Mouse (Mus musculus): Measurements from ENCODE around the gene Caly. TPM values are rescaled to one million over a fixed set of nuclear protein-coding genes. Genes with fewer than 3 reads are reported as not detected.
A peak's percentile ranks its signal among the peaks of the same experiment; 100 is the strongest.

The Caly gene
- polyA plus RNA-seq, 1 experiment: 1.4 TPM

DNA sequence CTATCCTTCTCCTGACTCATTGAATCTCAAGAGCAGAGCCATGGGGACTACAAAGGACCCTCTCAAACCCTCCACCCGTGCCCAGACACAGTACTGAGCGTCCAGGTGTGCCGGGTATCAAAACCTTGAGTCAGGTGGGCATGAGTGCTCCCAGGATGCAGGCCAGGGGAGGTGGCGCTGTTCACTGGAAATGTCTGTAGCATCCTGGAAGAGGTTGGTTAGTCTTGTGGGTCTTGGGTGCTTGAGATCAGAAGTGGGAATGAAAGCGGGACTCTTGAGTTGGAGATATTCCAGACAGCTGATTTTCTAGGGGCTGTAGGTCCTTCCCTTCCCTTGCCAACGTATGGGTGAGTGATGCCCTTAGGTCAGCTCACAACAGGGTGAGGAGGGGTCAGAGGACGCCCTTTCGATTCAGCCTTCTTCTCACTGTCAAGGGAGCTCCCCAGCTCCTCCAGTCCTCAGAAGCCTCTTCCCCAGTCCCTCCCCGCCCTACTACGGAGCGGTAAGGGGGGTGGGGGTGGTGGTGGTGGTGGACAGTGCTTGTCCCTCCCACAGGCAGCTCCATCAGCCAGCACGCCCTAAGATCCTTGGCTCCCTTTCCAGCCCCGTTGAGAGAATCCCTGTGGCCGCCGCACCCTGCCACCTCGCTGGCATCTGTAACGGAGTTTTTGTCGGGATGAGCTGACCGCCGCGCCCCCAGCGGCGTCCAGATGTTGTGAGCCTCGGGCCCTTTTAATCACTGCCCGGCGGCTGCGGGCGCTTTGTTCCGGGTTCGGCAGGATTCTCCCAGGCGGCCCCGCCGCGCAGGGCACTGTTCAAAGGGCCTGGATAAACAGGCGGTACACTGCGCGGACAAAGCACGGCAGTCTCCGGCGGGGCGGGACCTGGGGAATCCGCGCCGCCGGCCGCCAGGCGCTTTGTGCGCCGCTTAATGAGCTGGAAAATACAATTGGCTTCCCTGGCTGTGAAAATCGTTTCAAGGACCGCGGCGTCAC, 24.6 kb downstream of the Caly start:
- no peaks in the 10 kb centered on the region for H3K36me3 ChIP-seq (ENCODE audit: control insufficient read depth, insufficient read depth, low read length)
- no peak overlapping the region for H3K27ac ChIP-seq (ENCODE audit: insufficient read depth, low read depth, low read length)
- peaks cover 16% of the 10 kb centered on the region for H3K4me1 ChIP-seq (ENCODE audit: control insufficient read depth, insufficient read depth, insufficient read length, low read length)
- 6% methylated on average over 53 of the region's 53 CpGs for WGBS
- H3K27me3 ChIP-seq (ENCODE audit: control insufficient read depth, insufficient read depth, low read length): peaks cover 31% of the 10 kb centered on the region
- no peak for TF ChIP-seq POLR2A (IDR thresholded peaks at IDR 0.05; ENCODE audit: low read depth, low read length)
- TF ChIP-seq CTCF (IDR thresholded peaks at IDR 0.05; ENCODE audit: extremely low read depth, insufficient read length, insufficient replicate concordance, low read depth, low read length): no peak
- peak overlapping the region; percentile 49 for H3K4me3 ChIP-seq (ENCODE audit: low read depth, low read length)

DNA sequence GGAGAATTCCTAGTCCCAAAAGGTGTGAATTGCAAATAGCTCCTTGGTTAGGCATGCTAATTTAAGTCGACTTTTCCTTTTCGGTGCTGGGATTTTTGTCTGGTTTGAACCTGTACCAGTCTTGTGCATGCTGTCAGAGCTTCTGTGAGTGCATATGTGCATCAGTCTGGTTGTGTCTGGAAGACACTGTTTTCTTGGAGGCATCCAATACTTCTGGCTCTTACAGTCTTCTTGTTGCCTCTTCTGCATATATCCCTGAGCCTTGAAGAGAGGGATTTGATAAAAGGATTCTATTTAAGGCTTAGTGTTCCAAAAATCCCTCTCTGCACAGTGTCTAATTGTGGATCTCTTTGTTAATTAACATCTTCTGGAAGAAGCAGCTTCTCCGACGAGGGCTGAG, 28.2 kb downstream of the Caly start:
- no peak overlapping the region for H3K4me3 ChIP-seq (ENCODE audit: low read depth, low read length)
- H3K27me3 ChIP-seq (ENCODE audit: control insufficient read depth, insufficient read depth, low read length): peaks cover 41% of the 10 kb centered on the region
- TF ChIP-seq CTCF (IDR thresholded peaks at IDR 0.05; ENCODE audit: extremely low read depth, insufficient read length, insufficient replicate concordance, low read depth, low read length) (no peak), POLR2A (IDR thresholded peaks at IDR 0.05; ENCODE audit: low read depth, low read length) (no peak)
- no peaks in the 10 kb centered on the region for H3K36me3 ChIP-seq (ENCODE audit: control insufficient read depth, insufficient read depth, low read length)
- peaks cover 13% of the 10 kb centered on the region for H3K4me1 ChIP-seq (ENCODE audit: control insufficient read depth, insufficient read depth, insufficient read length, low read length)
- no peak overlapping the region for H3K27ac ChIP-seq (ENCODE audit: insufficient read depth, low read depth, low read length)
- WGBS: 81% methylated on average over 4 of the region's 4 CpGs

DNA sequence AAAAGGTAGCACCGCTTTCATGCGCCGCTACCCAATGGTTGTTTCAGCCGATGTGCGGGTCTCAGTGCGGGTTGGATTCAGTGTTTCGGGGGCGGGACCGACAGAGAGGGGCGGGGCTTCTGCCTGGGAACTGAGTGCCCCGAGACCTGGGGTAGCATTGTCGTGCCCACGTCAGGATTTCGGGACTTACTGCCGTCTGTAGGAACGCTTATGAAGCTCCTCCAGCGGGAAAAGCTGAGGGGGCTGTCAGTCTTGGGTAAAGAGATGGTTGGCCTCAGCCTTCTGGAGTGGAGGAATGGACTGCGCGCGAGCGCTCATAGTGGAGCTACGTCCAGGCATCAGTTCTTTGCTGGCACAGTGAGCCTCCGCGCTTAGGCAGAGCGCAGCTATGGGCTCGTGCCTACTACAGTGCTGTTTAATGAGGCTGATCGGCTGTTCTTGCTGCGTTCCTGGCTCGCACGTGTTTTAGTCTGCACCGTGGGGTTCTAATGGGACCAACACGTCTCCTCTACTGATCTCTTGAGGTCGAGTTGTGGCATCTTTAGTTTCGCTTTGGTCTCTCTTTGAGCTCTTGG, 33.1 kb downstream of the Caly start:
- Histone ChIP-seq H3K27me3 (ENCODE audit: control insufficient read depth, insufficient read depth, low read length) (peaks cover 49% of the 10 kb centered on the region), H3K4me3 (ENCODE audit: low read depth, low read length) (peak overlapping the region; percentile 63), H3K4me1 (ENCODE audit: control insufficient read depth, insufficient read depth, insufficient read length, low read length) (peaks cover 18% of the 10 kb centered on the region), H3K36me3 (ENCODE audit: control insufficient read depth, insufficient read depth, low read length) (no peaks in the 10 kb centered on the region), H3K27ac (ENCODE audit: insufficient read depth, low read depth, low read length) (no peak overlapping the region)
- TF ChIP-seq CTCF (IDR thresholded peaks at IDR 0.05; ENCODE audit: extremely low read depth, insufficient read length, insufficient replicate concordance, low read depth, low read length) (no peak), POLR2A (IDR thresholded peaks at IDR 0.05; ENCODE audit: low read depth, low read length) (no peak)
- WGBS: 2% methylated on average over 34 of the region's 34 CpGs

DNA sequence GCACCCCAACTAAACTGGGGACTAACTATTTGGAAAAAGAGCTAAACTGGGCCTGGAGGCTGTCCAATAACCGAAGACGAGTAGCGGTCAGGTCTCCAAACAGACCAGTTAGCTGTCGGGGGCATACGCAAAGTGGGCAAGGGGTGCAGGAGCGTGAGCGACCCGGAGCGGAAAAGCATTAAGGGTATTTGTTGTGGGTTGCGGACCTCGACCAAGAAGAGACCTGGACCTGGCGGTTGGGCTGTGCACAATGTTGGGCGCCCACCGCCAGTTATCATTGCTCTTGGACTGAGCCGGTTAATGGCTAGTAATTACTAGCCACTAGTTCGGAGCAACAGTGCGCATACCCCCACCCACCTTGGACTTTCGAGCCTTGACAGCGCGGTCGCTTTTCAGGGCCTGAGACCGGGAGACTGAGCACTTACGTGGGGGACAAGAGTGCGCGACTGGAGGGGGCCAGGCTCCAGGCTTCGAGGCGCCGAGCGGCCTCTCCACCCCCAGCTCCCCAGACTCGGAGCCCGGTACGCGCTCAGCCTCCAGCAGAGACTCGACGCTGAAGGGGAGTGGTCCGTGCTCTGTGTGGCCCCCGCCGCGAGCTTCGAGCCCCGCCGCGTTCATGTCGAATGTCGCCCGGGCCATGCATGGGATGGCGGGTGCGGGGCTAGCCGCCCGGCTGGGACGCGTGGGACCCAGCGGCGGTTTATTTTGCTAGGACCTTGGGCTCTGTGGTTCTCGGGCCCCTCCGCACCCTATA, 33.8 kb downstream of the Caly start, which contains the start of gene Msx3:
Gene Msx3, minus strand, starts transcription at position 729 of the 754 bp plus-strand sequence.
- Histone ChIP-seq H3K4me3 (ENCODE audit: low read depth, low read length) (peak within 1 kb of the TSS; percentile 63), H3K27ac (ENCODE audit: insufficient read depth, low read depth, low read length) (no peak within 1 kb of the TSS), H3K36me3 (ENCODE audit: control insufficient read depth, insufficient read depth, low read length) (no peaks in the 10 kb centered on the region), H3K4me1 (ENCODE audit: control insufficient read depth, insufficient read depth, insufficient read length, low read length) (peaks cover 18% of the 10 kb centered on the region), H3K27me3 (ENCODE audit: control insufficient read depth, insufficient read depth, low read length) (peaks cover 49% of the 10 kb centered on the region)
- TF ChIP-seq POLR2A (IDR thresholded peaks at IDR 0.05; ENCODE audit: low read depth, low read length): no peak
- TF ChIP-seq CTCF (IDR thresholded peaks at IDR 0.05; ENCODE audit: extremely low read depth, insufficient read length, insufficient replicate concordance, low read depth, low read length): no peak
- 2% methylated on average over 56 of the region's 56 CpGs for WGBS

DNA sequence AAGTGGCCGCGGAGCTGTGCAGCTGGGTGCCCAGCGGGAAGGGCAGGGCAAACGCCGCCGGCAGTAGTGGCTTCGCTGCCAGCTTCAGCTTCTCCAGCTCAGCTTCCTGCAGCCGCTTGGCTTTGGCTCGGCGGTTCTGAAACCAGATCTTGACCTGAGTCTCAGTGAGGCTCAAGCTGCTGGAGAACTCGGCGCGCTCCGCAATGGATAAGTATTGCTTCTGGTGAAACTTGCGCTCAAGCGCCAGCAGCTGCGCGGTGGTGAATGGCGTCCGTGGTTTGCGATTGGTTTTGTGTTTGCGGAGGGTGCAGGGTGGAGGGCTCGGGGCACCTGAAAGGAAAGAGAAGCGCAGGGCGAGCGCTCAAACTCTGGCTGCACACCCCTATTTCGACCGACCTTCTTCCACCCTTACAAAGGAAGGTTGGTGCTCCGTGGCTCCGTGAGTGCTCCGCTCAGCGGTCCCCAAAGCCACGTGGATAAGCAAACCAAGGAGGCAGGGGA, 34.5 kb downstream of the Caly start:
- H3K27me3 ChIP-seq (ENCODE audit: control insufficient read depth, insufficient read depth, low read length): peaks cover 49% of the 10 kb centered on the region
- peaks cover 18% of the 10 kb centered on the region for H3K4me1 ChIP-seq (ENCODE audit: control insufficient read depth, insufficient read depth, insufficient read length, low read length)
- H3K27ac ChIP-seq (ENCODE audit: insufficient read depth, low read depth, low read length): no peak overlapping the region
- peak overlapping the region; percentile 37 for H3K4me3 ChIP-seq (ENCODE audit: low read depth, low read length)
- no peaks in the 10 kb centered on the region for H3K36me3 ChIP-seq (ENCODE audit: control insufficient read depth, insufficient read depth, low read length)
- no peak for TF ChIP-seq POLR2A (IDR thresholded peaks at IDR 0.05; ENCODE audit: low read depth, low read length)
- TF ChIP-seq CTCF (IDR thresholded peaks at IDR 0.05; ENCODE audit: extremely low read depth, insufficient read length, insufficient replicate concordance, low read depth, low read length): no peak
- 1% methylated on average over 33 of the region's 33 CpGs for WGBS

GRCm38 (mm10) chr7:140045546-140045945, 36.8 kb downstream of the Caly start:
- peaks cover 18% of the 10 kb centered on the region for H3K4me1 ChIP-seq (ENCODE audit: control insufficient read depth, insufficient read depth, insufficient read length, low read length)
- peaks cover 40% of the 10 kb centered on the region for H3K27me3 ChIP-seq (ENCODE audit: control insufficient read depth, insufficient read depth, low read length)
- TF ChIP-seq POLR2A (IDR thresholded peaks at IDR 0.05; ENCODE audit: low read depth, low read length) (no peak), CTCF (IDR thresholded peaks at IDR 0.05; ENCODE audit: extremely low read depth, insufficient read length, insufficient replicate concordance, low read depth, low read length) (no peak)
- peaks cover under 1% of the 10 kb centered on the region for H3K36me3 ChIP-seq (ENCODE audit: control insufficient read depth, insufficient read depth, low read length)
- WGBS: 76% methylated on average over 4 of the region's 4 CpGs
- H3K4me3 ChIP-seq (ENCODE audit: low read depth, low read length): no peak overlapping the region
- H3K27ac ChIP-seq (ENCODE audit: insufficient read depth, low read depth, low read length): no peak overlapping the region
